Mouse (Mus musculus): Measurements from ENCODE around the gene Dagla.

Gene Dagla

DNA sequence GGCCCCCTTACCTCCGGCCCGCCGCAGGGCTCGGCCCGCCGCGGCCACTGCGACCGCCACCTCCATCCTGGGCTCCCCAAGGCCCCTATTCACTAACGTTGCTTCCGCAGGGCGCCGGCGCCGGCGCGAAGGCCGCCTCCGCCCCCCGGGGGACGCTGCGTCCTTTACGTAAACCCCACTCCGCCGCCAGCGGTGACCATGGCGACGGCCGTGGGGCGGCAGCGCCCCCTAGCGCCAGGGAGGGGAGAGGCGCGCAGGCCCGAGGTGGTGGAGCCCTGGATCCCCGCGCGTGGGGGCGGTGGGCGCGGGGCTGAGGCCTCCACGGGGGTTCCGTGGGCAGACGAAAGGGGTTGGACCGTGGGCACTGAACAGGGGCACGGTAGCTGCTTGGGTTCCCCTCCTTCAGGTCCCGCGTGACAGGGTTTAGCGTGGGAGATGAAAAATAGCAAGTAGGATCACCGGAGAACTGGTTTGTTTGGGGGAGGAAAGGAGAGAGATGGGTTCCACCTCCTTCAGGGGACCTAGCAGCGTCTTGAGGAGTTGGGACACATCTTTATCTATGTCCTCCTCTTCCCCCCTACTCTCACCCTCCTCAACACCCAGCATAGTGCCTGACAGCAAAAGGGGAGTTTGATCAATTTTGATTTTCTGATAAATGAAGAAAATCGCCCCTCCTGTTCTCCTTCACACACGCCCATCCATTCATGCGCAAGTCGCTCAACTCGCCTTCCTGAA lies at the start of gene Dagla:
TSS of gene Dagla (minus strand) at position 68 of the 735 bp plus-strand sequence.
- peak; percentile 81 for DNase-seq

DNA sequence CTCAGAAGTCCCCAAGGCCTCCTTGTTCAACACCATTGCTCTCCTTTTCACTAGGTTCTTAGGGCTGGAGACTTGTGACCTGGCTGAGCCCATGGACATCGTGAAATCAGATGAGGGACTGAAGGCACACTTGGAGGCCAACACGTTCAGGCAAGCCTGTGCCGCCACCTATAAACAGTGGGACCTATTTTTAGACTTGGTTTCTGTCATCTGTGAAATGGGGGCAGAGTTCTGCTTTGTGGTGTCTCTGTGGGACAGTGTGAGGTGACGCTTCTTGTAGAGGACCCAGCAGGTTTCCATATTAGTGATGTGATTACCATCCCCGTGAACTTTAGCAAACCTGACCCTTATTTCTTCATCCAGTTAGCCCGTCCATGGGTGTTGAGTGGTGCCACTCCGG lies 47.5 kb upstream of the Dagla start:
- DNase-seq, result no peak

DNA sequence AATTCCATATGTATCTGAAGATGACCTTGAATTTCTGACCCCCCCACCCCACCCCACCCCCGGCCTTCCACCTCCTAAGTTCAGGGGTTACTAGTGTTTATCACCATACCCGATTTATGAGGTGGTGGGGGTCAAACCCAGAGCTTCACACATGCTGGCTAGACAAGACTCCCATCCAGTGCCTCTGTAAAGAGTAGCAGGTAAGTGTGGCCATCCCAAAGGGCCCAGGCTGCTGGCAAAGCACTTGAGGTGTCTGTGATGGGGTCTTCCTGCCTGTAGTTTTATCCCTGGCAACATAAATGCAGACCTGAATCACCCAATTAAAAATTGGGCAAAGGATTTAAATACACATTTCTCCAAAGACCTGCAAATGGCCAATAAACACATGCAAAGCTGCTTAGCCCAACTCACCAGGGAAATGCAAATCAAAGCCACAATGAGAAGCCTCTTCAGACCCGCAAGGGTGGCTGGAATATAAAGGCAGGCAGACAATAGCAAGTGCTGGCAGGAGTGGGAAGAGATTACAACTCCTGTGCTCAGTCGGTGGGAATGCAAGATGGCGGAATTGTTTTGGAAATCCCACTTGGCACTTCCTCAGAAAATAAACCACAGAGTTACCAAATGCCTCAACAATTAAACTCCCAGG lies 43.1 kb upstream of the Dagla start:
- DNase-seq, result no peak

DNA sequence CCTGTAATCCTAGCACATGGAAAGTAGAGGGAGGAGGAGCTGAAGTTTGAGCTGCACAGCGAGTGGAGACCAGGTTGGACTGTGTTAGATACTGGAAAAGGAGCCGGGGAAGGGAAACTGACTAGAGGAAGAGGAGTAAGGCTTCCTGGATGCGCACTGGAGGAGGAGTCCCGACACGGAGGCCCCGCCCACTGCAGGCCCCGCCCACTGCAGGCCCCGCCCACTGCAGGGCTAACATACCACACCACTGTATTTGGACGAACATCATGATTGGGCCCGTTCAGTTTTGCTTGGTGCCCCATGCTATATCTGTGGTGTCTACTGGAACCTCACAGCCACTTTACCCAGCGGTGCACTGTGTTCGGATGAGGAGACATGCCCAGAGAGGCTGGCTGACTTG lies 41.0 kb upstream of the Dagla start:
- DNase-seq, result peak; percentile 45

DNA sequence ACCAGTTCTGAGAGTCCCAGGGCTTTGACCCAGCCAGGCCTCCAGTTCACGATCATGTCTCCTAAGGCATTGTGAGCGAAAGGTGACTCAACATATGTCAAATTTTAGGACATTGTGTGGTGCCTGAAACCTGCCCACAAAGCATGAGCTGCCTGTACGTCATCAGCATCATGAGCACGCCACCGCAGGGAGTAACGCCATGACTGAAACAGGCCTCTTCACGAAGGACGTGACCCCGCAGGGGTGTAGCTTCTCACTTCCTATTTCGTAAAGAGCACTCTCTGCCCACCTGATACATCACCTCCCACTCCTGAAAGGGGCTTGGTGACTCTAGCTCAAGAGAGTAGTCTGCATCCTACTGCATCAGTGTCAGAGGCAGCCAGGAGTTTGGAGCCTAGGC lies 39.2 kb upstream of the Dagla start:
- DNase-seq, result no peak

DNA sequence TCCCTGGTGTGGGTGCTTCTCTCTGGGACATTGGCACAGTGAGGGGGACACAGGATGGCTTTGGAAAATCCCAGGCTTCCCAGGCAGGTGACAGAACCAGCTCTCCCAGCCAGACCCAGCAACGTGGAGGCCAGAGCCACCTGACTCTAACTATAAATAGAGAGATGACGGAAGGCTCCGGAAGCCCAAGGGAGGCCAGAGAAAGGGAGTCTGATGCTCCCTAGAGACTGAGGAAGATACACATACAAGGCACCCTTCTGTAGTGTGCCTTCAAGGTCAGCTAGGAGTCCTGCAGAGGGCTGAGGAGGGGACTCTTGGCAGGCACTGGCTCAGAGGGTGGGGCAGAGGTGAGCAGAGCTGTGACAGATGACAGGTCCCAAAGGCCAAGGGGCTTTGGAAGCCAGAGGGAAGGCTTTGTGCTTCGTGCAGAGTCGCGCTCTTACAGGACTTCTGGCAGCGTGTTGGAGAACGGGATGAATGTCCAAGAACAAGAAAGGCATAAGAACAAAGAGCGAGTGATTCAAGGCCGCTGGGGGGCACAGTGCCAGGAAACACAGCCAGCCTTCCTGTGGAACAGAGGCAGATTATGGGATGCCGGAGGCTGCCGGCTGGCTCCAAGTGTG lies 37.3 kb upstream of the Dagla start:
- no peak for DNase-seq

- DNase-seq, result peak; percentile 76
Measured at GRCm38 (mm10) chr19:10341152-10341551, 36.5 kb upstream of the Dagla start.

DNA sequence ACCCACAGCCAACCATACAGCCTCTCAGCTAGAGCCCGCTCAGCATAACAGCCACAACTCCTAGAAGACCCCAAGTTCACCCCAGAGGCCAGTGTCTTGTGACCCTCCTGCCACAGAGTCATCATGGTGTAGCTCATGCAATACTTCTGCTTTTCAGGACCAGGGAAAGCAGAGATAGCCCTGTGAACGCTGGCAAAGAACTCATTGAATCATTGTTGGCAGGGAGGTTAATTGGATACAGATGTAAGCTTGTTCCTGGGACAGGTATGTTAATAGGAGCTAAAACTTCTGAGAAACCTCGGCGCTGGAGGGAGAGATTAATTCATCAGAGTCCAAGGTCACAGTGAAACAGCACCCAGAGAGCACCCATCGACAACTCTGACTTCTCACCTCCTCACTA lies 36.0 kb upstream of the Dagla start:
- DNase-seq, result no peak

- no peak for DNase-seq
Measured at GRCm38 (mm10) chr19:10339271-10339670, 34.6 kb upstream of the Dagla start.

DNA sequence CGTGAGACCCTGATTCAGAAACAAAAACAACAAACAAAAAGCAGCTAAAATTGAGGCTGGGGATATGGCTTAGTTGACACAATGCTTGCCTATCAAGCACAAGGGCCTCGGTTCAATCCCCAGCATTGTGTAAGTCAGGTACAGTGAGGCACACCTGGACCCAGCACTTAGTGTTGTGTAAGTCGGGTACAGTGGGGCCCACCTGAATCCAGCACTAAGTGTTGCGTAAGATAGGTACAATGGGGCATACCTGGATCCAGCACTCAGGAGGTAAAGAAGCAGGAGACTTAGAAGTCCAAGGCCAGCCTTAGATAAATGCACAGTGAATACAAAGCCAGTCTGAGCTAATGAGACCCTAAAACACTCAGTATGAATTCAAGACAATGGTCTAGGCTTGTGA lies 34.0 kb upstream of the Dagla start:
- no peak for DNase-seq

DNA sequence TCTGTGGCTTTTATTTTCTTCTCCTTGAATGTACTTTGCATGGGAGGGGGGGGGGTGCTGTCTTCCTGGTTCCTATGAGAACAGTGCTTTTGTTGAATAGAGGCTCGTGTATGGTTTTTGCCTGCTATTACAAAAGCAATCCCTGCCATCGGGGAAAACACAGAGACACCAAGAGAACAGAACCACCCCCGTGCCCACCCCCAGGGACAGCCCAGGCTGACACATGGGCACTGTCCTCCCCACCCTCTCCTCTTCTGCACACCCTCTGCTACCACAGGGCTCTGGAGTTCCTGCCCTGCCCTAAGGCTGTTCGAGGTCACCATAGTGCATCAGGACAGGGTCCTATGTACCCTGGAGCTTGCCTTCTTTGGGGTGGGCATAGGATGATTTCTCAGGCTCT lies 29.8 kb upstream of the Dagla start:
- DNase-seq, result no peak

GRCm38 (mm10) chr19:10333545-10334252 lies 29.0 kb upstream of the Dagla start:
- peak; percentile 64 for DNase-seq

- no peak for DNase-seq
Measured at GRCm38 (mm10) chr19:10331706-10332105, 27.0 kb upstream of the Dagla start.

DNA sequence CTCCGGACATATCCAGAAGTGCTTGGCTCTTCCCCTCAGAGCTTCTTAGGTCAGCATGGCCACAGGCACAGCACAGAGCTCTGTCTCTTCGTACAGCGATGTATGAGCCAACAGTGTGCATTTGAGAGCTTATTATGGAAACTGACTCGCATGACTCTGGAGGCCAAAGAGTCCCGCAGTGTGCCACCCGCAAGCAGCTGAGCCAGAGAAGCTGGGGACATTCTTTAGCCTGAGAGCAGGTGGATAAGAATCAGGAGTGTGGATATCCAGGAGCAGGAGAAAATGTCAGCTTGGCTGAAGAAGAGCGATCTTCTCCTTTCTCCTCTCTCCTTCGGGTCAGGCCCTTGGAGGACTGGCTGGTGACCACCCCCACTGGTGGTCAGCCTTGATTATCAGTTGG lies 24.4 kb upstream of the Dagla start:
- no peak for DNase-seq

GRCm38 (mm10) chr19:10326609-10327008 lies 21.9 kb upstream of the Dagla start:
- no peak for DNase-seq

DNA sequence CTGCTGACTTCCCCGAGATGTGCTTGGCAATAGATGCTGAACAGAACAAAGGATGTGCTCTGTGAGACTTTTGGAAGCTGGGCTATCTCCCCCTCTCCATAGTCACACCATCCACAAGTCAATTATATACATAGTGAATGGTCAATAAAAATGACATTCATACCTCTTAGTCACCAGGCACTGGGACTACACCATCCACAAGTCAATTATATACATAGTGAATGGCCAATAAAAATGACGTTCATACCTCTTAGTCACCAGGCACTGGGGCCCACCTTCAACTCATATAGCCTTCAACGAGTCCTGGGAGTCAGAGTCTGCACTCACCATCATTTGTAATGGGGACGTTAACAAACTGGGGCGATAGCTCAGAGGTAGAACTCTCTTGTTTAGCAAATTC lies 19.2 kb upstream of the Dagla start:
- no peak for DNase-seq

GRCm38 (mm10) chr19:10323362-10323837 lies 18.7 kb upstream of the Dagla start:
- no peak for DNase-seq

GRCm38 (mm10) chr19:10317795-10318194 lies 13.1 kb upstream of the Dagla start:
- no peak for DNase-seq

GRCm38 (mm10) chr19:10317358-10317757 lies 12.7 kb upstream of the Dagla start:
- no peak for DNase-seq

GRCm38 (mm10) chr19:10316956-10317355 lies 12.3 kb upstream of the Dagla start:
- DNase-seq, result no peak

DNA sequence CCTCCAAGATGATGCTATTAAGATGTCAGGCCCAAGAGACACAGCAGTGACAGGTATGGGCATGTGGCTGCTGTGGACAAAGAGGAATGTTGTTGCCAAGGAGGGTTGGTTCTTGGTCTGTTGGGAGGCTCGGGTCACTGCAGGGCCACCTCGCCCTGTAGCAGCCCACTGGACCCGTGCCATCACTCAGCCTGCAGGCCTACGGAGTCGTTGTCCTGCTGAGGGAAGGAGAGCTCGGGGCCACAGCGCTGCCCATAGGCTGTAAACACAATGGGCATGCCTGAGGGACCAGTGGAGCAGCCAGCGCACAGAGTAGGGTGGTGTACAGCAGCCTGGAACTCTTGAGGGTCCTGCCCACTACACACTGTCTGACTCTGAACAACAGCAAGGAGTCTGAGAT lies 7.4 kb upstream of the Dagla start:
- no peak for DNase-seq

DNA sequence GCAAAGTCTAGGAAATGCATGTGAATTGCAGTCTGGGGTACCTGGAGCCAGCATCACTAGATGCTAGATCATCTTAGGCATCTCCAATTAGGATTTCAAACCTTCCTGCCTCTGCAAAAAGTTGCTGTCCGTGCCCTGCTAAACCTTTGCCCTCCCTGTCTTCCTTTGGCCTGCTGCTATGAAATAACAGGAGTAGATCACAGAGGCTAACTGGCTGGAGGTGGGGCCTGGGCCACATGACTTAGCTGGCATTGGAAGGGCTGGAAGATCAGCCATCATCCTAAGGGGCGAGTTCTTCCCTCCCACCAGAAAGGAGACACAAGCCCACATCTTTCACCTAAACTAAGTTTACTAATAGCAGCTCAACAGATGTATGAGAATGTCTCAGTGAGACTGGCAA lies 4.3 kb upstream of the Dagla start:
- DNase-seq, result no peak

- no peak for DNase-seq
Measured at GRCm38 (mm10) chr19:10307941-10308340, 3.3 kb upstream of the Dagla start.

GRCm38 (mm10) chr19:10307351-10307750 lies 2.7 kb upstream of the Dagla start:
- no peak for DNase-seq
